9 mouse cellular contexts compared by ENCODE assay signal in genomic region chr6:128836955-128837334, GRCm38 (mm10). TPM values are rescaled to one million over a fixed set of nuclear protein-coding genes. Genes with fewer than 3 reads are reported as not detected.
DNase-seq lines count a peak whose midpoint lies in the region; ATAC-seq lines count a peak whose summit lies in the region.
"Had no signal": no experiment of that assay in that cellular context is flagged by ENCODE, and none has a peak within 500 bp of the region (broad histone marks: within the 10 kb centered on the region; RNA-seq: fewer than 3 reads in every experiment).

No protein-coding gene starts in this region.

- DNase-seq in cerebellum, adult 9-10 months: peak; percentile 25
- DNase-seq in cerebellum, adult 11-12 months: no peak
- DNase-seq in limb, embryonic 10.5 days (ENCODE audit: low spot score): no peak
- no peak for DNase-seq in kidney, adult 18-20 months

- H3K9me3 ChIP-seq in megakaryocyte, embryonic 14.5 days: no peaks in the 10 kb centered on the region
- H3K9me3 ChIP-seq in limb, embryonic 10.5 days (replicated peaks): no peaks in the 10 kb centered on the region
- H3K9me3 ChIP-seq in neural tube, embryonic 15.5 days (replicated peaks): no peaks in the 10 kb centered on the region

- no peak for ATAC-seq in megakaryocyte, adult 5-6 weeks (ENCODE audit: poor library complexity, severe bottlenecking)
- no peak for ATAC-seq in neural tube, embryonic 15.5 days (ENCODE audit: low FRiP score)
- no peak for ATAC-seq in erythroid progenitor cell, adult 5-6 weeks (replicated peaks; ENCODE audit: low FRiP score, poor library complexity, severe bottlenecking)

- H3K4me3 ChIP-seq in megakaryocyte, embryonic 14.5 days (replicated peaks): peak overlapping the region; percentile 97
- peak overlapping the region; percentile 69 for H3K4me3 ChIP-seq in limb, embryonic 10.5 days
- peak overlapping the region; percentile 77 for H3K4me3 ChIP-seq in neural tube, embryonic 15.5 days (replicated peaks)

- H3K9ac ChIP-seq in neural tube, embryonic 15.5 days (replicated peaks): no peak overlapping the region

- WGBS in limb, embryonic 10.5 days: 87% methylated on average over 6 of the region's 6 CpGs
- WGBS in neural tube, embryonic 15.5 days: 86% methylated on average over 6 of the region's 6 CpGs

- H3K36me3 ChIP-seq in megakaryocyte, embryonic 14.5 days (replicated peaks; ENCODE audit: low read length): no peaks in the 10 kb centered on the region
- H3K36me3 ChIP-seq in limb, embryonic 10.5 days: no peaks in the 10 kb centered on the region
- no peaks in the 10 kb centered on the region for H3K36me3 ChIP-seq in neural tube, embryonic 15.5 days

- H3K4me1 ChIP-seq in megakaryocyte, embryonic 14.5 days: peaks cover 47% of the 10 kb centered on the region
- H3K4me1 ChIP-seq in limb, embryonic 10.5 days: peaks cover 7% of the 10 kb centered on the region
- peaks cover 22% of the 10 kb centered on the region for H3K4me1 ChIP-seq in neural tube, embryonic 15.5 days

- no peaks in the 10 kb centered on the region for H3K27me3 ChIP-seq in megakaryocyte, embryonic 14.5 days (replicated peaks)
- no peaks in the 10 kb centered on the region for H3K27me3 ChIP-seq in limb, embryonic 10.5 days (ENCODE audit: low read depth, poor library complexity, severe bottlenecking)
- H3K27me3 ChIP-seq in neural tube, embryonic 15.5 days (replicated peaks): no peaks in the 10 kb centered on the region

- H3K27ac ChIP-seq in limb, embryonic 10.5 days: peak overlapping the region; percentile 91
- peak overlapping the region; percentile 93 for H3K27ac ChIP-seq in neural tube, embryonic 15.5 days (replicated peaks)

- H3K4me2 ChIP-seq in neural tube, embryonic 15.5 days: peak overlapping the region; percentile 70

RNA-seq across cellular contexts. Expression of gene Klrb1b, which starts 10.8 kb away (rescaled TPM):
- not detected in 2 replicates for polyA plus RNA-seq in megakaryocyte, embryonic 14.5 days (2012; ENCODE audit: insufficient read depth, low replicate concordance)
- 4.5 and 11.2 TPM in 2 replicates for total RNA-seq in megakaryocyte, adult 5-6 weeks (2015)
- 2.6 and 3.6 TPM in 2 replicates for total RNA-seq in megakaryocyte, adult 5-6 weeks (2017)
- not detected in 2 replicates for polyA plus RNA-seq in limb, embryonic 10.5 days (2016; fragmentation: Nextera tagmentation; extraction: Ambion mirVana)
- 0.49 TPM in 1 of 2 replicates, not detected in the other for polyA plus RNA-seq in neural tube, embryonic 15.5 days (2015; fragmentation: Nextera tagmentation; extraction: Ambion mirVana)
- total RNA-seq in erythroid progenitor cell, adult 5-6 weeks (2015; ENCODE audit: low replicate concordance): 2.9 TPM in 1 of 2 replicates, not detected in the other
- total RNA-seq in erythroid progenitor cell, adult 5-6 weeks (2017; ENCODE audit: low replicate concordance): not detected in 2 replicates

RNA-seq across cellular contexts. Expression of gene Gm44511, which starts 10.8 kb away (rescaled TPM):
- not detected in 2 replicates for polyA plus RNA-seq in megakaryocyte, embryonic 14.5 days (2012; ENCODE audit: insufficient read depth, low replicate concordance)
- 2.7 TPM in 1 of 2 replicates, not detected in the other for total RNA-seq in megakaryocyte, adult 5-6 weeks (2015)
- 3.4 TPM in 1 of 2 replicates, not detected in the other for total RNA-seq in megakaryocyte, adult 5-6 weeks (2017)
- polyA plus RNA-seq in limb, embryonic 10.5 days (2016; fragmentation: Nextera tagmentation; extraction: Ambion mirVana): not detected in 2 replicates
- not detected in 2 replicates for polyA plus RNA-seq in neural tube, embryonic 15.5 days (2015; fragmentation: Nextera tagmentation; extraction: Ambion mirVana)
- total RNA-seq in erythroid progenitor cell, adult 5-6 weeks (2015; ENCODE audit: low replicate concordance): not detected in 2 replicates
- not detected in 2 replicates for total RNA-seq in erythroid progenitor cell, adult 5-6 weeks (2017; ENCODE audit: low replicate concordance)
- total RNA-seq: adrenal gland, adult 18-20 months had no signal

RNA-seq across cellular contexts. Expression of gene Klrb1c, which starts 47.9 kb away (rescaled TPM):
- not detected in 2 replicates for polyA plus RNA-seq in megakaryocyte, embryonic 14.5 days (2012; ENCODE audit: insufficient read depth, low replicate concordance)
- total RNA-seq in megakaryocyte, adult 5-6 weeks (2015): 4.7 and 10.0 TPM in 2 replicates
- total RNA-seq in megakaryocyte, adult 5-6 weeks (2017): 6.8 and 8.4 TPM in 2 replicates
- not detected in 2 replicates for polyA plus RNA-seq in limb, embryonic 10.5 days (2016; fragmentation: Nextera tagmentation; extraction: Ambion mirVana)
- polyA plus RNA-seq in neural tube, embryonic 15.5 days (2015; fragmentation: Nextera tagmentation; extraction: Ambion mirVana): 0.09 and 0.70 TPM in 2 replicates
- total RNA-seq in erythroid progenitor cell, adult 5-6 weeks (2015; ENCODE audit: low replicate concordance): 10.5 TPM in 1 of 2 replicates, not detected in the other
- total RNA-seq in erythroid progenitor cell, adult 5-6 weeks (2017; ENCODE audit: low replicate concordance): 1.3 and 1.5 TPM in 2 replicates

RNA-seq across cellular contexts. Expression of gene Clec2i, which starts 50.4 kb away (rescaled TPM):
- not detected in 2 replicates for polyA plus RNA-seq in megakaryocyte, embryonic 14.5 days (2012; ENCODE audit: insufficient read depth, low replicate concordance)
- 34.3 and 38.5 TPM in 2 replicates for total RNA-seq in megakaryocyte, adult 5-6 weeks (2015)
- 58.0 and 59.7 TPM in 2 replicates for total RNA-seq in megakaryocyte, adult 5-6 weeks (2017)
- not detected in 2 replicates for polyA plus RNA-seq in limb, embryonic 10.5 days (2016; fragmentation: Nextera tagmentation; extraction: Ambion mirVana)
- polyA plus RNA-seq in neural tube, embryonic 15.5 days (2015; fragmentation: Nextera tagmentation; extraction: Ambion mirVana): 0.92 TPM in 1 of 2 replicates, not detected in the other
- total RNA-seq in erythroid progenitor cell, adult 5-6 weeks (2015; ENCODE audit: low replicate concordance): 3.2 and 4.6 TPM in 2 replicates
- 7.7 and 13.5 TPM in 2 replicates for total RNA-seq in erythroid progenitor cell, adult 5-6 weeks (2017; ENCODE audit: low replicate concordance)

RNA-seq across cellular contexts. Expression of gene BC035044, which starts 54.0 kb away (rescaled TPM):
- polyA plus RNA-seq in megakaryocyte, embryonic 14.5 days (2012; ENCODE audit: insufficient read depth, low replicate concordance): 0.43 TPM in 1 of 2 replicates, not detected in the other
- total RNA-seq in megakaryocyte, adult 5-6 weeks (2015): 154 and 164 TPM in 2 replicates
- 141 and 149 TPM in 2 replicates for total RNA-seq in megakaryocyte, adult 5-6 weeks (2017)
- polyA plus RNA-seq in limb, embryonic 10.5 days (2016; fragmentation: Nextera tagmentation; extraction: Ambion mirVana): 0.59 and 0.62 TPM in 2 replicates
- polyA plus RNA-seq in neural tube, embryonic 15.5 days (2015; fragmentation: Nextera tagmentation; extraction: Ambion mirVana): 0.41 and 5.9 TPM in 2 replicates
- 10.1 and 21.4 TPM in 2 replicates for total RNA-seq in erythroid progenitor cell, adult 5-6 weeks (2015; ENCODE audit: low replicate concordance)
- total RNA-seq in erythroid progenitor cell, adult 5-6 weeks (2017; ENCODE audit: low replicate concordance): 19.9 and 20.8 TPM in 2 replicates
